Mouse (Mus musculus) natural killer cell, adult 2 months (primary cell): Measurements from ENCODE around the gene Cyp2c39.
"Not testable (repeated sequence)": the region's sequence is repeated elsewhere in the genome, so short reads cannot be mapped to it uniquely, and the experiment has no call there.

Source experiments
- DNase-seq, 2 experiments: peaks; one replicate each; pipeline ENCODE4 v3.0.0; 2022; ENCODE audit warnings: low spot score in 2 of 2

Gene Cyp2c39

GRCm38 (mm10) chr19:39510534-39510933 is at the start of gene Cyp2c39:
Gene Cyp2c39, plus strand, starts transcription at chr19:39510862.
- no peak for DNase-seq

GRCm38 (mm10) chr19:39462941-39463340 is 47.7 kb upstream of the Cyp2c39 start, which contains the start of gene Cyp2c38:
Gene Cyp2c38, minus strand, starts transcription at chr19:39463075.
- DNase-seq: no peak

GRCm38 (mm10) chr19:39463923-39464322 is 46.7 kb upstream of the Cyp2c39 start:
- no peak for DNase-seq

GRCm38 (mm10) chr19:39483961-39484360 is 26.7 kb upstream of the Cyp2c39 start:
- not testable (repeated sequence) for DNase-seq

GRCm38 (mm10) chr19:39506341-39506740 is 4.3 kb upstream of the Cyp2c39 start:
- DNase-seq: no peak

GRCm38 (mm10) chr19:39509533-39509932 is 1.1 kb upstream of the Cyp2c39 start:
- no peak for DNase-seq
